Mouse (Mus musculus) gonadal fat pad, adult 2 months (tissue): ENCODE data around the gene Fam240a. TPM values are rescaled to one million over a fixed set of nuclear protein-coding genes. Genes with fewer than 3 reads are reported as not detected.
A peak's percentile ranks its signal among the peaks of the same experiment; 100 is the strongest.

ENCODE experiments used
- DNase-seq: peaks from one replicate; pipeline ENCODE4 v3.0.0-alpha.2; 2012; ENCODE audit warnings: low read depth
- polyA plus RNA-seq: library from polyadenylated mRNA; depleted of rRNA; stranded (reverse); fragments of >200 nt; gene quantifications from 2 replicates; pipeline ENCODE4 v1.2.3, GENCODE M21; 2012

Fam240a gene
- polyA plus RNA-seq, 1 experiment = not detected

- DNase-seq = no peak
Measured at GRCm38 (mm10) chr9:110945343-110945742, 28.7 kb upstream of the Fam240a start.

GRCm38 (mm10) chr9:110944265-110944664 lies 27.6 kb upstream of the Fam240a start:
- no peak for DNase-seq

GRCm38 (mm10) chr9:110937506-110938490 lies 21.1 kb upstream of the Fam240a start:
- no peak for DNase-seq

- no peak for DNase-seq
Measured at GRCm38 (mm10) chr9:110935941-110936340, 19.3 kb upstream of the Fam240a start.

GRCm38 (mm10) chr9:110933850-110934437 lies 17.3 kb upstream of the Fam240a start:
- no peak for DNase-seq

- peak; percentile 20 for DNase-seq
Measured at GRCm38 (mm10) chr9:110931573-110931972, 14.9 kb upstream of the Fam240a start.

- no peak for DNase-seq
Measured at GRCm38 (mm10) chr9:110922759-110923158, 6.1 kb upstream of the Fam240a start.

GRCm38 (mm10) chr9:110920665-110921419 lies 4.2 kb upstream of the Fam240a start:
- DNase-seq = no peak

GRCm38 (mm10) chr9:110915466-110915865 lies 1.2 kb downstream of the Fam240a start:
- no peak for DNase-seq

- no peak for DNase-seq
Measured at GRCm38 (mm10) chr9:110914631-110915236, 1.9 kb downstream of the Fam240a start.

GRCm38 (mm10) chr9:110909371-110909967 lies 7.2 kb downstream of the Fam240a start:
- no peak for DNase-seq

GRCm38 (mm10) chr9:110908631-110909016 lies 8.0 kb downstream of the Fam240a start:
- DNase-seq = no peak

- DNase-seq = no peak
Measured at GRCm38 (mm10) chr9:110907838-110908630, 8.6 kb downstream of the Fam240a start.

GRCm38 (mm10) chr9:110907201-110907837 lies 9.3 kb downstream of the Fam240a start:
- DNase-seq = no peak

- no peak for DNase-seq
Measured at GRCm38 (mm10) chr9:110902271-110902670, 14.4 kb downstream of the Fam240a start.

GRCm38 (mm10) chr9:110901204-110901603 lies 15.5 kb downstream of the Fam240a start:
- DNase-seq = no peak

GRCm38 (mm10) chr9:110899451-110900008 lies 17.1 kb downstream of the Fam240a start:
- no peak for DNase-seq

GRCm38 (mm10) chr9:110896595-110896994 lies 20.1 kb downstream of the Fam240a start:
- no peak for DNase-seq

GRCm38 (mm10) chr9:110895994-110896393 lies 20.7 kb downstream of the Fam240a start:
- DNase-seq = no peak

- no peak for DNase-seq
Measured at GRCm38 (mm10) chr9:110895507-110895906, 21.2 kb downstream of the Fam240a start.
